Mouse (Mus musculus) heart, adult 11 months (tissue): ENCODE results near the gene Pdzd3.
A peak's percentile ranks its signal among the peaks of the same experiment; 100 is the strongest.

Source experiments
- DNase-seq: peaks from one replicate; pipeline ENCODE4 v3.0.0; 2022

Pdzd3 gene

DNA sequence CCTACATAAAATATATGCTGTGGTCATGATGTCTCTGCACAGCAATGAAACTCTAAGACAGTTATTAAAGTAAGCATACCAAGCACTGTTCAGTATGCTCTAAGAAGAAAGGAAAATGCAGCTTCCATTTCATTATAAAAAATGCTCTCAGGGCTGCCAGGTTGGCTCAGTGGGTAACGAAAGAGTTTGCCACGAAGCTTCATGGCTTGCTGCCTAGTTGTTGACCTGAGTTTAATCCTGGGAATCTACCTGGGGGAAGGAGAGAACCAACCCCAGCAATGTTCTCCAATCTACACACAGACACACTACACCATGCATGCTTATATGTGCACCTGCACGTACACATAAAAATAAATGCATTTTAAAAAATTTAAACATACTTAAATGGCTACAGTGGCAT lies 52.1 kb downstream of the Pdzd3 start:
- DNase-seq, result peak; percentile 17
